Mouse (Mus musculus): ENCODE results near the gene Slc45a3.

- TF ChIP-seq CTCF (IDR thresholded peaks at IDR 0.05; ENCODE audit: extremely low read depth, insufficient read depth, low read length): no peak
- no peak for TF ChIP-seq POLR2A (IDR thresholded peaks at IDR 0.05; ENCODE audit: extremely low read depth, insufficient read depth, low read length)
Measured at GRCm38 (mm10) chr1:132010632-132011501, 48.1 kb downstream of the Slc45a3 start.
